Mouse (Mus musculus): Measurements from ENCODE around the gene Uts2b. TPM values are rescaled to one million over a fixed set of nuclear protein-coding genes. Genes with fewer than 3 reads are reported as not detected.

Gene Uts2b
- polyA plus RNA-seq (2014; fragmentation: Illumina TruSeq; extraction: RNeasy Lipid Tissue Mini Kit (QIAGEN cat#74804); ENCODE audit: low read depth, low replicate concordance): 1.9 TPM

GRCm38 (mm10) chr16:27370191-27370590, at the start of gene Uts2b:
Gene Uts2b, minus strand, starts transcription at chr16:27370239.

GRCm38 (mm10) chr16:27388761-27389451, 18.9 kb upstream of the Uts2b start, which contains the start of gene Ccdc50:
Gene Ccdc50, plus strand, starts transcription at chr16:27388869.

GRCm38 (mm10) chr16:27307189-27307588, 62.9 kb downstream of the Uts2b start, which contains the start of gene Ostn:
Gene Ostn, plus strand, starts transcription at chr16:27307489.

Other genes with a start within 250 kb of the Uts2b start
- gene Ostn, start 62.8 kb downstream of the Uts2b start, polyA plus RNA-seq (2014; fragmentation: Illumina TruSeq; extraction: RNeasy Lipid Tissue Mini Kit (QIAGEN cat#74804); ENCODE audit: low read depth, low replicate concordance): not detected
- 17.6 TPM for gene Ccdc50, start 18.6 kb upstream of the Uts2b start, polyA plus RNA-seq (2014; fragmentation: Illumina TruSeq; extraction: RNeasy Lipid Tissue Mini Kit (QIAGEN cat#74804); ENCODE audit: low read depth, low replicate concordance)